Mouse (Mus musculus) heart, adult 2 months (tissue): ENCODE measurements at regions not wholly inside any gene's neighbourhood (a gene's known extent, or its start where the extent isn't known, plus 50 kb on each side); places are given as distances from the start of the nearest gene placed in this dataset.

Experiments
- CTCF ChIP-seq: fragments of 200-600 bp; IDR thresholded peaks from 2 replicates; pipeline ENCODE4 v1.8.1; 2022; ENCODE audit warnings: antibody characterized with exemption, mild to moderate bottlenecking, moderate library complexity
- EP300 ChIP-seq: fragments of 200-500 bp; IDR thresholded peaks from 2 replicates; pipeline ENCODE4 v1.6.1; 2011; ENCODE audit warnings: low read depth, low read length, control low read depth; ENCODE audit not compliant: insufficient read depth
- POLR2A ChIP-seq: fragments of 200-500 bp; IDR thresholded peaks from 2 replicates; pipeline ENCODE4 v1.6.1; 2011; ENCODE audit warnings: mild to moderate bottlenecking, low read depth, low read length, control low read depth; ENCODE audit not compliant: insufficient read depth

DNA sequence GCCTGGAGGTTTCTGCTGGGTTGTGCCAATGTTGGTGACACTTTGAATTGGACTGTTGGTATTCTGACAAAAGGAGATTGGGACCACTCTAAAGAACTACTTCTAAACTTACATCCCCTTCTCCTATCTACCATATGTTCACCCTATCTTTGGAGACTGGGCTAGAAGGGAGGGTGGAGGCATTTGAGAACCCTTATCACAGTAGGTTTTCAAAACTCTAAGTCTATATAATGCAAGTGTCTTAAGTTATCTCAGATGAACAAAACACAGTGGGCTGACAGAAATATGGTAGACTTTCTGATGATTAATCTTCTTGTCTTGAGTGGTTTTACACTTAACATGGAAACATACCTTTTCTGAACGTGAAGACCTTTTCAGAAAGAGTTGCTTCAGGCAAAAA is 486.9 kb downstream of the Adgrl2 start:
- TF ChIP-seq POLR2A (no peak), EP300 (no peak), CTCF (no peak)
